Mouse (Mus musculus) ES-Bruce4 (cell line): ENCODE measurements around the gene Tbc1d1.

Experiments used
- CTCF ChIP-seq: IDR thresholded peaks from one replicate; pipeline ENCODE4 v1.8.1; 2011; ENCODE audit warnings: low read depth, low read length
- EP300 ChIP-seq: IDR thresholded peaks from 2 replicates; pipeline ENCODE4 v1.6.1; 2011; ENCODE audit warnings: low read depth, low read length; ENCODE audit not compliant: insufficient read depth
- POLR2A ChIP-seq: IDR thresholded peaks from one replicate; pipeline ENCODE4 v1.8.1; 2011; ENCODE audit warnings: low read length; ENCODE audit not compliant: insufficient read depth

- no peak for TF ChIP-seq CTCF
- no peak for TF ChIP-seq EP300
- no peak for TF ChIP-seq POLR2A
These were observed 186.0 kb downstream of the Tbc1d1 start for GRCm38 (mm10) chr5:64342138-64342537.
